Mouse (Mus musculus) spleen, postnatal 36 days (tissue): ENCODE data around the gene Aarsd1.
"Not testable (repeated sequence)": the region's sequence is repeated elsewhere in the genome, so short reads cannot be mapped to it uniquely, and the experiment has no call there.

Experiments
- DNase-seq, 2 experiments: peaks; one replicate each; pipeline ENCODE4 v3.0.0; 2022; ENCODE audit warnings: low spot score in 2 of 2, mixed read lengths in 1 of 2

Aarsd1 gene

DNA sequence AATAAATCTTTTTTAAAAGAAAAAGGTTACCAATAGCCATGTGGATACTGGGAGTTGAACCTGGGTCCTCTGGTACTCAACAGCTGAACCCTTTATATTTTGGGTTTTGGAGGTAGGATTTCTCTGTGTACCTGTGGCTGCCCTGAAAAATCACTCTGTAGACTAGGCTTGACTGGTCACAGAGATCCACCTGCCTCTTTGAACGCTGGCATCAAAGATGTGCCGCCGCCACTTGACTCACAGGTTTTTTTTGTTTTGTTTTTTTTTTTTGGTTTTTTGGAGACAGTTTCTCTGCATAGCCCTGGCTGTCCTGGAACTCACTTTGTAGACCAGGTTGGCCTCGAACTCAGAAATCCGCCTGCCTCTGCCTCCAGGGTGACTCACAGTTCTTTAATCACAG, 30.4 kb upstream of the Aarsd1 start:
- no peak for DNase-seq

DNA sequence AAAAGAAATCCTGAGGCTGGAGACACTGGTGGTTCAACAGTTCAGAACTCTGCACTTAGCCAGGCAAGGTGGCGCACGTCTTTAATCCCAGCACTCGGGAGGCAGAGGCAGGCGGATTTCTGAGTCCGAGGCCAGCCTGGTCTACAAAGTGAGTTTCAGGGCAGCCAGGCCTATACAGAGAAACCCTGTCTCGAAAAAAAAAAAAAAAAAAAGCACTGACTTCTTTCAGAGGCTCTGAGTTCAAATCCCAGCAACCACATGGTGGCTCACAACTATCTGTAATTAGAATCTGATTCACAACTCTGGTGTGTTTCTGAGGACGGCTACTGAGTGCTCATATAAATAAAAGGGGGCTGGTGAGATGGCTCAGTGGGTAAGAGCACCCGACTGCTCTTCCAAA, 29.4 kb upstream of the Aarsd1 start:
- DNase-seq: not testable (repeated sequence)

DNA sequence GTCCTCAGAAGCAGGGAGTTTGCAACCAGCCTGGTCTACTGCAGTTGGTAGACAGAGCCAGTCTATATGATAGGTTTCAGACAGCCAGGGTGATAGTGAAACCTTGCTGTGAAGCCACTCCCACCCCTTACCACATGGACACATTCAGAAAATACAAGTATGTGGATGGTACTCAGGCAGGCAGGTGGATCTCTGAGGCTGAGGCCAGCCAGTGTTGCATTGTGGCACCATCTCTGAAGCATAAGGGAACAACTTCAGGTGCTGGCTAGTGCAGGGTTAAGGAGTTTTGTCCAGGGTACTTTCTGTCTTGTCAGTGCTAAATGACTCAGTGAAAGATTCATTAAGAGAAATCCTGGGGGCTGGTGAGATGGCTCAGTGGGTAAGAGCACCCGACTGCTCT, 28.9 kb upstream of the Aarsd1 start:
- no peak for DNase-seq

DNA sequence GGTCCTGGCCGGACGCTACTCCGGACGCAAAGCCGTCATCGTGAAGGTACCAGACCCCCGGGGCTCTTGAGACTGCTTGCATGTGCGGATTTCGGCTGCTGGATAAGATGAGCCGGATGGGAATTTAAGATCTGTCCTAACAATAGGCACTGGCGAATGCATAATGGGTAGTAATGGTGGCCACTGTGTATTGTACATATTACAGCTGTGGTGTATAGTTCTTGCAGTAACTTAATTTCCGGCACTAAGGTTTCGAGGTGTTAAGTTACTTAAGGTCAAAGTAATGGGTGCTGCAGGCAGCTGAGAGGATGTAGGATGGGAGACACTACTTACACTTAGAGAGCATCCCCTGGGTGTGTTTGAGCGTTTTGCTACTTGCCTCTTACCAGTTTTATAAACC, 25.3 kb upstream of the Aarsd1 start:
- no peak for DNase-seq

- DNase-seq: peak; percentile 98 to 99
These were observed 24.8 kb upstream of the Aarsd1 start, which contains the start of gene Rpl27 for GRCm38 (mm10) chr11:101442127-101442693. TSS of gene Rpl27 (plus strand) at chr11:101442298.

DNA sequence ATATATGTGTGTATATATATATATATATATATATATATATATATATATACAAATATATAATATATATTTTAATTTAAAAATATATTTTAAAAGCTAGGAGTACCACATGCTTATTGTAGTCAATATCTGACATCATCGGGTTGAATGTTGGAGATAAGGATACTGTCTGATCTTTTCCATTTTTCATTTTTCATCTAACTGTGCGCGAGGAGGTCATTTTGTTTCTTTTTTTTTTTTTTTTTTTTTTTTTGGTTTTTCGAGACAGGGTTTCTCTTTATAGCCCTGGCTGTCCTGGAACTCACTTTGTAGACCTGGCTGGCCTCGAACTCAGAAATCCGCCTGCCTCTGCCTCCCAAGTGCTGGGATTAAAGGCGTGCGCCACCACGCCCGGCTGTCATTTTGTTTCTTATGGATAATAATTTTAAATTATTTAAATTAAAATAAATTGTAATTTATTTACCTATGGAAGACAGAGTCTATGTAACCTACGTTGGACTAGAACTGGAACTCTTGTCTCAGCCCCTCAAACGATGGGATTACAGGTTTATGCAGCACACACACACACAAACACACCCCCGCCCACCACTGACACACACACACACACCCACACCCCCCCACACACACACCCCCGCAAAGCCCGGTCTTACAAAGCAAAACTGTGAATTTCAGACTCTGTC, 24.2 kb upstream of the Aarsd1 start:
- DNase-seq: not testable (repeated sequence)

GRCm38 (mm10) chr11:101438006-101438405, 20.6 kb upstream of the Aarsd1 start:
- not testable (repeated sequence) for DNase-seq

DNA sequence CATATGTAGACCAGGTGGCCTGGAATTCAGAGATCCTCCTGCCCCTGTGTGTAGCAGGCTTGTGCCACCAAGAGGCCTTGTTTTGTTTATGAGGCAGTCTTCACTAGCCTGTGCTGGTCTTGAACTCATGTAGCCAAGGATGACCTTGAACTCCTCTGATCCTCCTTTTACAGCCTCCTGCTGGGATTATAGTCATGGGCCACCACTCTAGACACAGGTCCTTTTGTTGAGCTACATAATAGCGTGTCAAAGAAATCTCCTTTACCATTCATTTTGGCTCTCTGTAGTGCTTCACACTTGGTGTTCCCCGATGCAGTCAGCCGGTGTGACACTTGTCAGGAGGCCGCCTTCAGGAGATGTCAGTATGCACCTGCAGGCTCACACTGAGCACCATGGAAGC, 19.5 kb upstream of the Aarsd1 start:
- DNase-seq: no peak

GRCm38 (mm10) chr11:101435831-101436230, 18.4 kb upstream of the Aarsd1 start:
- DNase-seq: no peak

- DNase-seq: no peak
These were observed 16.0 kb upstream of the Aarsd1 start for GRCm38 (mm10) chr11:101433396-101433795.

DNA sequence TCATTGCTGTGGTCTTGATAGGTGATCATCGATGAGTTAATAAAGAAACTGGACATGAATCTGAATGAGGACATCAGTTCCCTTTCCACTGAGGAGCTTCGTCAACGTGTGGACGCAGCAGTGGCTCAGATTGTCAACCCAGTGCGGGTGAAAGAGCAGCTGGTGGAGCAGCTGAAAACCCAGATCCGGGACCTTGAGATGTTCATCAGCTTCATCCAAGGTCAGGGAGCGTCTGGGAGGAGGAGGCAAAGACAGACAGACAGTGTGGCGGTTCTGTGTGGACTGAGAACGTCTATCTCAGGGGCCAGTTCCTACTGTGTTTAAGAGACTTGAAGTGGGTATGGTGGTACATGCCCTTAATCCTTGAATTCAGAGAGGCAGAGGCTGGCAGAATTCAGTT, 13.9 kb upstream of the Aarsd1 start:
- DNase-seq: no peak

DNA sequence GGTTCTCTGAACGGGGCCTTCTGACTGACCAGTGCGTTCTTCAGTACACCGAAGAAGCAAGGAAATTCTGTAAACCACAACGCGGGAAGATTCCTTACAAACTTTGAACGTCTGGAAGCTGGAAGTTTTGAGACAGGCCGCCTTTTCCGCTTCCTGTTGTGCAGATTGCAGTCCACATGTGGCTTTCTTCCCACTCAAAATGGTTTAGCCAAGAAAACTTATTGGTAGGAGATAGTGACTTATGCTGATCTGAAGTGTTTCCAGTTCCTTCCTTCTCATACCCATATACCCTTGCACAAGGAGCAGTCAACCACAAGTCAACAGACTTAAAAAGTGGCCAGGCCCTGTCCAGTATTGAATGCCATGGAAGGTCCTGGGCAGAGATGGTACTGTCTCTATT, 8.8 kb upstream of the Aarsd1 start:
- DNase-seq: no peak

DNA sequence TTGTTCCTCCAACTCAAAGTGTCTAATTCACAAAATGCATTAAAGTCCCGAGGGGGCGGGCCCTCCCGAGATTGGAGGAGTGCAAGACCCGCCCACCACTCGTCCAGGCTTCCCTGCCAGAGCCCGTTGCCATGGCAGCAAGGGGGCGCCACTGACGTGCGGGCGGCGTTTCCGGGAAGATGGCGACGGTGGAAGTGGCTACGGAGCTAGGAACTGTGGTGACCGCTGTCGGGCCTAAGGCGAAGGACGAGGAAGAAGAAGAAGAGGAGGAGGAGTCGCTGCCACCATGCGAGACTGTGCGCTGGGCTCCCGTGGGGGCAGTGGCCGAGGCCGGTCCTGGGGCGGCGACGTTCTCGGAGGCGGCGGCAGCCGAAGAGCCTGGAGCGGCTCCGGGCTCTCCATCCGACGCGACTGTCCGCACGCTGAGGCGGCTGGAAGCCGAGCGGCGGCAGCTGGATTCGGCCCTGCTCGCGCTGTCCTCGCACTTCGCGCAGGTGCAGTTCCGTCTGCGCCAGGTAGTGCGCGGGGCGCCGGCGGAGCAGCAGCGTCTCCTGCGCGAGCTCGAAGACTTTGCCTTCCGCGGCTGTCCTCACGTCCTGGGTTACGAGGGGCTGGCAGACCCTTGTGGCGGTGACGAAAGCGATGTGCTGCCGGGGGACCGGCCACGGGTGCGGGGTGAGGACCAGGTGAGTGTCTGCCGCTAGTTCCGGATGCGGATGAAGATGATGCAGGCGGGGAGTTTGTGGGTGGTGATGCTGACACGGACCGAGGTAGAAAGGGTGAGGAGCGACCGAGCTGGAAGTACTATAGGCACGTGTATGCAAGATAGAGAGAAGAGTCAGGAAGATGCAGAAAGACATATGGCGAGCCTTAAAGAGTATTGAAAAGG, 7.8 kb upstream of the Aarsd1 start, which contains the start of the genes Rundc1 and Ptges3l:
Gene Rundc1 (plus strand): TSS at position 161 of the 889 bp plus-strand sequence.
Gene Ptges3l (minus strand): TSS at position 409 of the 889 bp plus-strand sequence.
- DNase-seq: peak; percentile 98

GRCm38 (mm10) chr11:101424105-101424851, 6.9 kb upstream of the Aarsd1 start, which contains the start of gene Gm27029:
TSS of gene Gm27029 (minus strand) at chr11:101424796.
- DNase-seq: no peak

DNA sequence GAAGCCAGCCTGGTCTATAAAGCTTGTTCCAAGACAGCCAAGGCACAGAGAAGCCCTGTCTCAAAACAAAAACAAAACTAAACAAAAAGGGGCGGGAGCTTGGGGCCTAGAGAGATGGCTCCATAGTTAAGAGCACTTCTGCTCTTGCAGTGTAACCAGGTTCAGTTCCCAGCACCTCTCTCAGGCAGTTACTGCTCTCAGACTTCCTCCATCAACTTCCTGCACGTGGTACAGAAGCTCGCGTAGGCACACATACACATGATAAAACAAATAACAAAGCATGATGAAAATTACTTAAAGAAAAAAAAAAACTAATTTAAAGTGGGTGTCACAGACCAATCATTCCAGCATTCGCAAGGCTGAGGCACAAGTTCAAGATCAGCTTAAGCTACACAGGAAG, 2.7 kb upstream of the Aarsd1 start:
- no peak for DNase-seq

DNA sequence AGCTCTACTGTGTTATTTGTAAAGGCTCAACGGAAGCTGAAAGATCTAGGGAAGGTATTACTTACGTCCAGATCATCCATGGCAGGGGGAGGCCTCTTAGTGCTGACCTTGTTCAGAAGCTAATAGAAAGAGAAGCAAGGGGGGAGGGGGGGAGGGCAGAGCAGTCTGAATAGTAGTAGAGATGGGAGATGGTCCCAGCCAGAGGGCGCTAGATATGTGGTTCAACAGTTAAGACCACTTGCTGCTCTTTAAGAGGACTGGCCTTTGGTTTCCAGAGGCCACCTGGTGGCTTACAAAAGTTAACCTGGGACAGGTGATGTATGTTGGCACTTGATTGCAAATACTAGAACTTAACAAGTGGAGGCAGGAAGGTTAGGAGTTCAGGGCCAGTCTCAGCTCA, 2.2 kb upstream of the Aarsd1 start:
- no peak for DNase-seq

- no peak for DNase-seq
These were observed 1.6 kb upstream of the Aarsd1 start for GRCm38 (mm10) chr11:101418991-101419390.

GRCm38 (mm10) chr11:101416433-101417100, 848 bp downstream of the Aarsd1 start:
- no peak for DNase-seq

DNA sequence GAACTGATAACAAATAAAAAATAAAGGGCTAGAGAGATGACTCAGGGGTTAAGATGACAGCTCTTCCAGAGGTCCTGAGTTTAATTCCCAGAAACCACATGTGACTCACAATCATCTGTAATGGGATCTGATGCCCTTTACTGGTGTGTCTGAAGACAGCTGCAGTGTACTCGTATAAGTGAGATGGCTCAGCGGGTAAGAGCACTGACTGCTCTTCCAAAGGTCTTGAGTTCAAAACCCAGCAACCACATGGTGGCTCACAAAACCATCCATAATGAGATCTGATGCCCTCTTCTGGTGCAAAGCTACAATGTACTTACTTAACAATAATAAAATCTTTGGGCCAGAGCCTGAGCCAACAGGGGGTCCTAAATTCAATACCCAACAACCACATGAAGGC, 2.1 kb downstream of the Aarsd1 start:
- no peak for DNase-seq

DNA sequence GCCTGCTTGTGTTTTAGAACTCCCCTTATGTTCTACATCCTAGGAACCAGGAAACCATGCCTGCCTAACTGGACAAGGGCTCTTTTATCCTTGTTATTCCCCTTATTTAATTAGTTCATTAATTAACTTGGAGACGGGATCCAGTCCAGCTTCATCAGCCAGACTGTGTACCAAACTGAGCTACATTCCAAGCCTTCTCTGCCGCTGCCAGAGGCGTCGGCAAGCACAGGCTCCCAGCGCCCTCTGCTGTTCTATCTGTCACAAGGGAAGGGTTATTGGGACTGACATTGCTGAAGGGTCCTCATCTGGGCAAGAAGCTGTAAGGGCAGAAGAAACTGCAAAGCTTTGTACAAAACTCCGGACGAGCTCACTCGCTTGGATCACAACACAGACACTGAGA, 22.3 kb downstream of the Aarsd1 start:
- peak; percentile 17 to 28 for DNase-seq

- no peak for DNase-seq
These were observed 35.6 kb downstream of the Aarsd1 start for GRCm38 (mm10) chr11:101381817-101382216.
